Mouse (Mus musculus): ENCODE data around the gene Ruvbl1. TPM values are rescaled to one million over a fixed set of nuclear protein-coding genes. Genes with fewer than 3 reads are reported as not detected.

Gene Ruvbl1
- polyA plus RNA-seq, 1 experiment = 52.1 TPM

DNA sequence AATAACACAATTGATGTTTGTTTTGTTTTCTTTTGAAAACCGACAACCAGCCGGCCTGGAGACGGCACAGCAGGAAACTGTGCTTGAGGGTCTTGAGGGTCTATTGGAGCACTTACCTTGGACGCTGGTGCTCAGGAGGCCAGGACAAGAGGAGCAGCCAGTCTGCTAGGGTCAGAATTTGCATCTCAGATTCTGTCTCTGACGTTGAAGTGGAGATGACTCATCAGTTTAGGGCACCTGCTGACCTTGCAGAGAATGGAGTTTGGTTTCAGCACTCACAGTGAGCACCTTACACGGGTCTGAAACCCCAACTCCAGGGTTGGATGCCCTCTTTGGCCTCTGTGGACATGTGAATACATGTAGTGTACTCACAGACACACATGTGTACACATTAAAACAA is 4.7 kb downstream of the Ruvbl1 start:
- DNase-seq = no peak
- H3K4me1 ChIP-seq (replicated peaks; ENCODE audit: control insufficient read depth, insufficient read depth, low read length) = 0 out of 2 replicates have a peak, but pooled peaks cover 3% of the 10 kb centered on the region
- 74% methylated on average over 6 of the region's 6 CpGs for WGBS
- no peak overlapping the region for H3K27ac ChIP-seq (ENCODE audit: control insufficient read depth, insufficient read depth, low read length)
- H3K36me3 ChIP-seq (ENCODE audit: control insufficient read depth, insufficient read depth, low read length) = peaks cover 21% of the 10 kb centered on the region; the same call in 1 of the 2 replicates
- H3K27me3 ChIP-seq (ENCODE audit: control insufficient read depth, insufficient read depth, low read length) = no peaks in the 10 kb centered on the region
- H3K4me3 ChIP-seq (ENCODE audit: control insufficient read depth, insufficient read depth, low read length) = no peak overlapping the region
- TF ChIP-seq CTCF (IDR thresholded peaks at IDR 0.05; ENCODE audit: borderline replicate concordance, control insufficient read depth, extremely low read depth, insufficient read depth, low read length, poor library complexity) (no peak), POLR2A (IDR thresholded peaks at IDR 0.05; ENCODE audit: control insufficient read depth, extremely low read depth, insufficient read depth, low read length, poor library complexity) (no peak)

DNA sequence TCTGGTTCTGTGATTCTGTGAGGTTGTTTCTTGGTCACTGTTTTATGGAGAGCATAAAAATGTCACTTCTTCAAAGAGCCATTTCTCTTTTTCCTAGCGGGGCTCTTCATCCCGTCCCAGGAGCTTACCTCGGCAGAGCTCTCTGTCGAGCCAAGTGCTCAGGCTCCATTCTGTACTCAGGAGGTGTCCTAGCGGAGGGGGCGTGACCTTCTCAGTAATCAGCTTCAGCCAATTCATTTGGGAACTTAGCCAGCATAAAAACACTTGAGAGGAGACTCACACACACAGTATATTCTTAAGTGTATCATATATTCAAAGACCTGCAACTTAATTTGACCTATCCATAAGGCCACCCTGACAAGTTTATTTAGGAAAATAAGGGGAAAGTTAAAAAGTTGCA is 15.2 kb downstream of the Ruvbl1 start:
- Histone ChIP-seq H3K4me3 (ENCODE audit: control insufficient read depth, insufficient read depth, low read length) (no peak overlapping the region), H3K36me3 (ENCODE audit: control insufficient read depth, insufficient read depth, low read length) (peaks cover 67% of the 10 kb centered on the region), H3K27me3 (ENCODE audit: control insufficient read depth, insufficient read depth, low read length) (no peaks in the 10 kb centered on the region; the same call in 1 of the 2 replicates), H3K4me1 (replicated peaks; ENCODE audit: control insufficient read depth, insufficient read depth, low read length) (no peaks in the 10 kb centered on the region), H3K27ac (ENCODE audit: control insufficient read depth, insufficient read depth, low read length) (no peak overlapping the region)
- TF ChIP-seq POLR2A (IDR thresholded peaks at IDR 0.05; ENCODE audit: control insufficient read depth, extremely low read depth, insufficient read depth, low read length, poor library complexity) (no peak), CTCF (IDR thresholded peaks at IDR 0.05; ENCODE audit: borderline replicate concordance, control insufficient read depth, extremely low read depth, insufficient read depth, low read length, poor library complexity) (no peak)
- 93% methylated on average over 6 of the region's 6 CpGs for WGBS
- DNase-seq = no peak

DNA sequence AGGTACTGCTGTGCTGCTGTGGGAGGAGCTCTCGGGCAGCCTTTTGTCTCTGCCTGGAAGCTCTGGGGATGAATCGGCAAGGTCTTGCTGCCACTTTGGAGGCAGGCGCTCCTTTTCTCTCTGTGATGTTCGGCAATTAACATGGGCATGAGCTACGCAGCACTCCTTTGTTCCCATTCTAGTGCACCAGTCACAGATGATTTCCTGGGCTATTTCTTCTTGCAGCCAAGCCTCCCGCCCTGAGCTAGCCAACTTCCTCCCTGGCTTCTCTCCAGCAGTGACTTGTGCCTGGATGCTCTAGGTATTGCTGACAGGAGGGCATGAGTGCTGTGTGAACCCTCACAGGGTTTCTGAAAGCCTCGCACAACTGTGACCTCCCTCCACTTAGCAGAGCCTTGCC is 17.9 kb downstream of the Ruvbl1 start:
- TF ChIP-seq CTCF (IDR thresholded peaks at IDR 0.05; ENCODE audit: borderline replicate concordance, control insufficient read depth, extremely low read depth, insufficient read depth, low read length, poor library complexity) = no peak
- no peak for TF ChIP-seq POLR2A (IDR thresholded peaks at IDR 0.05; ENCODE audit: control insufficient read depth, extremely low read depth, insufficient read depth, low read length, poor library complexity)
- peaks cover 61% of the 10 kb centered on the region for H3K36me3 ChIP-seq (ENCODE audit: control insufficient read depth, insufficient read depth, low read length)
- no peak for DNase-seq
- H3K27ac ChIP-seq (ENCODE audit: control insufficient read depth, insufficient read depth, low read length) = no peak overlapping the region
- WGBS = 75% methylated on average over 7 of the region's 7 CpGs
- H3K27me3 ChIP-seq (ENCODE audit: control insufficient read depth, insufficient read depth, low read length) = no peaks in the 10 kb centered on the region
- H3K4me3 ChIP-seq (ENCODE audit: control insufficient read depth, insufficient read depth, low read length) = no peak overlapping the region
- H3K4me1 ChIP-seq (replicated peaks; ENCODE audit: control insufficient read depth, insufficient read depth, low read length) = no peaks in the 10 kb centered on the region

DNA sequence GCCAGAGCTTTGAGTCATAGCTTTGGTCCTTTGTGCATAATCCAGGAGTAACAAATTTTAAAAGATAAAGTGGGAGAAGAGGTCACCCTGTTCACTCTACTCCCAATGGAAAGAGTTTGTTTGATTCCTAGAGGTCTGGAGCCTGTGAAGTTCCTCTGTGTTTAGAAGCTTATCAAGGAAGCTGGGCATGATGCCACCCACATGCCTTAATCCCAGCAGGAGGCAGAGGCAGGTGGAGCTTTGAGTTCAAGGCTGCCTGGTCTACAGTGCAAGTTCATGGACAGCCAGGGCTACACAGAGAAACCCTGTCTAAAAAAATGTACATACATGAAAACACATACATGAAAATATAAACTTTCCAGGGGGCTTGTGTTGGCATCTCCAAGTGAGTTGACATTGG is 18.7 kb downstream of the Ruvbl1 start:
- Histone ChIP-seq H3K4me3 (ENCODE audit: control insufficient read depth, insufficient read depth, low read length) (no peak overlapping the region), H3K36me3 (ENCODE audit: control insufficient read depth, insufficient read depth, low read length) (peaks cover 57% of the 10 kb centered on the region), H3K27me3 (ENCODE audit: control insufficient read depth, insufficient read depth, low read length) (no peaks in the 10 kb centered on the region), H3K27ac (ENCODE audit: control insufficient read depth, insufficient read depth, low read length) (no peak overlapping the region), H3K4me1 (replicated peaks; ENCODE audit: control insufficient read depth, insufficient read depth, low read length) (no peaks in the 10 kb centered on the region)
- no peak for TF ChIP-seq CTCF (IDR thresholded peaks at IDR 0.05; ENCODE audit: borderline replicate concordance, control insufficient read depth, extremely low read depth, insufficient read depth, low read length, poor library complexity)
- TF ChIP-seq POLR2A (IDR thresholded peaks at IDR 0.05; ENCODE audit: control insufficient read depth, extremely low read depth, insufficient read depth, low read length, poor library complexity) = no peak
- no peak for DNase-seq

DNA sequence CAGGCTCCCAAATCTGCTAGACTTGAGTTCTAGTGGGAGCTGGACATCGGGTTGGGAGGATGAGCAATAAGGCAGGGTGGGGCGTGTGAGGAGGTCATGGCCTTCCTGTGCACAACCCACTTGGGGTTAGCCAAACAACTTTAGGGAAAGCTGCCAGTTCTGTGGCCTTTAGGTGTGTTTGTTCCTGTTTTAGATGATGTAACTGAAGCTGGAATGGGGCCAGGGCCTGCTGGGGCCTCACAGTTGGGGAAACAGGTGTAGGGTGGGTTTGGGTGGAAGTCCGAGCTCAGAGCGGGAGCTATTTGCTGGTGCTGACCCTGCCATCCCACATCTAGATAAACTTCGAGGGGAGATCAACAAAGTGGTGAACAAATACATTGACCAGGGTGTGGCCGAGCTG is 20.2 kb downstream of the Ruvbl1 start:
- TF ChIP-seq CTCF (IDR thresholded peaks at IDR 0.05; ENCODE audit: borderline replicate concordance, control insufficient read depth, extremely low read depth, insufficient read depth, low read length, poor library complexity) = no peak
- TF ChIP-seq POLR2A (IDR thresholded peaks at IDR 0.05; ENCODE audit: control insufficient read depth, extremely low read depth, insufficient read depth, low read length, poor library complexity) = no peak
- Histone ChIP-seq H3K4me1 (replicated peaks; ENCODE audit: control insufficient read depth, insufficient read depth, low read length) (no peaks in the 10 kb centered on the region), H3K27me3 (ENCODE audit: control insufficient read depth, insufficient read depth, low read length) (no peaks in the 10 kb centered on the region), H3K4me3 (ENCODE audit: control insufficient read depth, insufficient read depth, low read length) (no peak overlapping the region), H3K36me3 (ENCODE audit: control insufficient read depth, insufficient read depth, low read length) (peaks cover 47% of the 10 kb centered on the region), H3K27ac (ENCODE audit: control insufficient read depth, insufficient read depth, low read length) (no peak overlapping the region)
- no peak for DNase-seq
- WGBS = 81% methylated on average over 6 of the region's 6 CpGs

DNA sequence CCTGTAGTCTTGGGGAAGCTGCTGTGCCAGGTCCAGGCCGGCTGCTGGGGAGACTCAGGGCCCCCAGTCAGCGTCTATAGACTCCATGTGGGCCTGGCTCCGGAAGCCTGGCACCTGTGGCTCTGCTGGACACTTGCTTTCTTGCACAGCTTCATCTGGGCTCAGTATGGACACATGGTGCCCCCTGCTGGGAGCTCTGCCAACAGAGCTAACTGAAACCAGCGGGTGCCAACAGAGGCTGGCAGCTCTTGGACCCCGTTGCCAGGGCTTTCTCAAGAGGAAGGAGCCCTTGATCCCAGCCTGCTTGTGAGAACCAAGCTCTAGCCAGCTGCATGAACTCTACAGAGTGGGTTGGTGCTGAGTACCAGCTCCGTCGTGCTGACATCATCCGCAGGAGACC is 21.7 kb downstream of the Ruvbl1 start:
- H3K27ac ChIP-seq (ENCODE audit: control insufficient read depth, insufficient read depth, low read length) = no peak overlapping the region
- H3K27me3 ChIP-seq (ENCODE audit: control insufficient read depth, insufficient read depth, low read length) = no peaks in the 10 kb centered on the region
- H3K4me1 ChIP-seq (replicated peaks; ENCODE audit: control insufficient read depth, insufficient read depth, low read length) = no peaks in the 10 kb centered on the region
- H3K36me3 ChIP-seq (ENCODE audit: control insufficient read depth, insufficient read depth, low read length) = peaks cover 34% of the 10 kb centered on the region
- TF ChIP-seq POLR2A (IDR thresholded peaks at IDR 0.05; ENCODE audit: control insufficient read depth, extremely low read depth, insufficient read depth, low read length, poor library complexity) (no peak), CTCF (IDR thresholded peaks at IDR 0.05; ENCODE audit: borderline replicate concordance, control insufficient read depth, extremely low read depth, insufficient read depth, low read length, poor library complexity) (peak; percentile 81; the same call in 1 of the 2 replicates)
- H3K4me3 ChIP-seq (ENCODE audit: control insufficient read depth, insufficient read depth, low read length) = no peak overlapping the region
- DNase-seq = peak; percentile 66
- WGBS = 76% methylated on average over 8 of the region's 8 CpGs

DNA sequence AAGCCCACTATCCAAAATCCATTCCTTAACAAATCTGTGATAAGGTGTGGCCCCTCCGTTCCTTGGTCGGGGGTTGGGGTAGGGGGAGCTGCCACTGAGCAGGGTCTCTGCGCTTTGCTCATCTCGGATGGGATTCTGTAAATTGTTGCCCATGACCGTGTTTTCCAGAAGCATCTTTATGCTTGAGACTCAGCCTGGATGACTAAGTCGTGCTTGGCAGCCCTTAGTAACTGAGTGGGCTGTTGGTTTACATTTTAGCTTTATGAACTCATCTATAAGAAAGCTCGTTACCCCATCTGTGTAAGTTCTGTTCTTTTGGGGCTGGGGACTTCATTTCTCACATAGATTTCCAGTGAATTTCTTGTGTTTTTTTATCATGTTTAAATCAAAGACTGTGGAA is 23.8 kb downstream of the Ruvbl1 start:
- no peak overlapping the region for H3K27ac ChIP-seq (ENCODE audit: control insufficient read depth, insufficient read depth, low read length)
- H3K36me3 ChIP-seq (ENCODE audit: control insufficient read depth, insufficient read depth, low read length) = peaks cover 13% of the 10 kb centered on the region
- no peaks in the 10 kb centered on the region for H3K4me1 ChIP-seq (replicated peaks; ENCODE audit: control insufficient read depth, insufficient read depth, low read length)
- H3K27me3 ChIP-seq (ENCODE audit: control insufficient read depth, insufficient read depth, low read length) = no peaks in the 10 kb centered on the region
- DNase-seq = no peak
- H3K4me3 ChIP-seq (ENCODE audit: control insufficient read depth, insufficient read depth, low read length) = no peak overlapping the region
- WGBS = 95% methylated on average over 7 of the region's 7 CpGs
- TF ChIP-seq CTCF (IDR thresholded peaks at IDR 0.05; ENCODE audit: borderline replicate concordance, control insufficient read depth, extremely low read depth, insufficient read depth, low read length, poor library complexity) = no peak

All from thymus, adult 2 months (tissue).